In genomic region chr6:71738611-71739010, GRCm38 (mm10) we compare ENCODE assay signal across 12 mouse cellular contexts. TPM values are rescaled to one million over a fixed set of nuclear protein-coding genes. Genes with fewer than 3 reads are reported as not detected.
DNase-seq lines count a peak whose midpoint lies in the region.
"Had no signal": no experiment of that assay in that cellular context is flagged by ENCODE, and none has a peak within 500 bp of the region (broad histone marks: within the 10 kb centered on the region; RNA-seq: fewer than 3 reads in every experiment).

No protein-coding gene starts in this region.

- DNase-seq in gastrocnemius, postnatal 25 days, result peak; percentile 38
- DNase-seq in gastrocnemius, adult 18-20 months (ENCODE audit: low spot score), result no peak
- peak; percentile 6 for DNase-seq in lung, postnatal 10 days
- no peak for DNase-seq in lung, adult 18-20 months
- peak; percentile 42 for DNase-seq in cerebellum, adult 9-11 months
- DNase-seq in thymus, postnatal 25 days, result peak; percentile 30
- no peak for DNase-seq in right cerebral cortex, postnatal 25 days
- DNase-seq: adrenal gland, adult 2 months; heart, adult 2 months; kidney, adult 8-10 months; spleen, adult 18-20 months had no signal

RNA-seq across cellular contexts. Expression of gene Reep1, which starts 31.2 kb away (rescaled TPM):
- 10 to 100 TPM; 62.2 to 72.5 TPM for total RNA-seq in gastrocnemius, postnatal 25 days (2021)
- 10 to 100 TPM; 66.8 to 69.9 TPM for total RNA-seq in gastrocnemius, adult 18-20 months (2021)
- total RNA-seq: hematopoietic stem cell, adult 5-6 weeks had no signal

Comparison
In these comparisons a context has a peak if more than half of its experiments do, and no peak if none do; other contexts are left out.
1. DNase-seq: peak in gastrocnemius, postnatal 25 days (single experiment), lung, postnatal 10 days (single experiment), cerebellum, adult 9-11 months (single experiment) and thymus, postnatal 25 days (single experiment); none in gastrocnemius, adult 18-20 months (single experiment), lung, adult 18-20 months (0 of 2) and right cerebral cortex, postnatal 25 days (single experiment).